Mouse (Mus musculus) limb, embryonic 14.5 days (tissue): ENCODE measurements around the gene Ankrd13a. TPM values are rescaled to one million over a fixed set of nuclear protein-coding genes. Genes with fewer than 3 reads are reported as not detected.

Experiments
- ATAC-seq: fragments of 200-750 bp; cut with Nextera tagmentation; 2 replicates; pipeline ENCODE4 v1.8.0; 2017; ENCODE audit warnings: low read depth, moderate number of reproducible peaks, moderate TSS enrichment; ENCODE audit not compliant: low FRiP score
- DNase-seq: peaks from one replicate; pipeline ENCODE4 v3.0.0-alpha.2; 2015; ENCODE audit warnings: low spot score
- H3K27ac ChIP-seq: fragments of 300-500 bp; sonication (generic); replicated peaks from 2 replicates; pipeline ENCODE4 v1.5.1; 2014; ENCODE audit warnings: low read depth, mild to moderate bottlenecking, low read length, moderate library complexity, mixed read lengths
- H3K27me3 ChIP-seq: fragments of 300-500 bp; sonication (generic); 2 replicates; pipeline ENCODE4 v1.6.1; 2014; ENCODE audit warnings: low read length, mixed read lengths; ENCODE audit not compliant: control insufficient read depth, insufficient read depth
- H3K36me3 ChIP-seq: fragments of 300-500 bp; sonication (generic); 2 replicates; pipeline ENCODE4 v1.6.1; 2014; ENCODE audit warnings: mild to moderate bottlenecking, low read length, moderate library complexity, mixed read lengths; ENCODE audit not compliant: control insufficient read depth, insufficient read depth
- H3K4me1 ChIP-seq: fragments of 300-500 bp; sonication (generic); 2 replicates; pipeline ENCODE4 v1.6.1; 2014; ENCODE audit warnings: antibody characterized with exemption, low read length, mixed read lengths; ENCODE audit not compliant: control insufficient read depth, insufficient read depth
- H3K4me2 ChIP-seq: fragments of 300-500 bp; sonication (generic); replicated peaks from 2 replicates; pipeline ENCODE4 v1.6.1; 2014; ENCODE audit warnings: low read depth, mild to moderate bottlenecking, low read length, moderate library complexity; ENCODE audit not compliant: severe bottlenecking
- H3K4me3 ChIP-seq: fragments of 300-500 bp; sonication (generic); replicated peaks from 2 replicates; pipeline ENCODE4 v1.5.1; 2014; ENCODE audit warnings: low read length
- H3K9ac ChIP-seq: fragments of 300-500 bp; sonication (generic); 2 replicates; pipeline ENCODE4 v1.6.1; 2014; ENCODE audit warnings: mild to moderate bottlenecking, low read depth, low read length, moderate library complexity; ENCODE audit not compliant: severe bottlenecking
- H3K9me3 ChIP-seq: fragments of 300-500 bp; sonication (generic); 2 replicates; pipeline ENCODE4 v1.6.1; 2016; ENCODE audit warnings: low read length; ENCODE audit not compliant: control insufficient read depth
- POLR2A ChIP-seq: fragments of 200-500 bp; IDR thresholded peaks from 2 replicates; pipeline ENCODE4 v1.8.0; 2012; ENCODE audit warnings: inconsistent platforms, mild to moderate bottlenecking, moderate library complexity, borderline replicate concordance; ENCODE audit not compliant: insufficient read depth, insufficient read length; ENCODE audit errors: extremely low read depth
- WGBS: fragments of 180-500 bp; shearing (Covaris S2); extraction: QIAGEN DNeasy Blood & Tissue Kit; methylation state at CpG from one replicate; pipeline ENCODE4 v1.1.7; 2014; 5-methylcytosine and 5-hydroxymethylcytosine counted together
- polyA plus RNA-seq, 2 experiments: library from polyadenylated mRNA; depleted of rRNA in 1 of 2; stranded (reverse) in 1 of 2; unstranded in 1 of 2; fragments of >200 nt; fragmentation: Nextera tagmentation in 1 of 2; extraction: Ambion mirVana in 1 of 2; gene quantifications; 2 replicates each; pipeline versions ENCODE4 v1.2.1 to v1.2.3; 2012 to 2014

Gene Ankrd13a
- polyA plus RNA-seq, 2 experiments = 51.6 to 67.6 TPM

DNA sequence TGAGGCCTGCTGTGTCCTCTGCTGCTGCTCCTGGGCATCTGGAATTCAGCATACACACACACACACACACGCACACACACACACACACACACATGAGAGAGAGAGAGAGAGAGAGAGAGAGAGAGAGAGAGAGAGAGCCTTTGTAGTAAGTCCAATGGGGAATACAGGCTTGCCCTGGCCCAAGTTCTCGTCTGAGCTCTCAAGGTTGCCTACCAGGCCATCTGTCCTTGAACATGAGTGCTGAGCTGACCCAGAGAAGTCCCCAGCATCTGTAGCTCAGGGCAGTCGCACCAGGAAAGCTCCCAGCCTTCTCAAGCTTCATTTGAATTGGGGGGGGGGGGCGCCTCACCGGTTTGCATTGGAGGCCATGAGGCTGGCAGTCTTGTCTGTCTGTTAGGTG lies 10.7 kb downstream of the Ankrd13a start:
- no peak for TF ChIP-seq POLR2A
- DNase-seq = no peak
- Histone ChIP-seq H3K9me3 (no peaks in the 10 kb centered on the region), H3K9ac (no peak overlapping the region), H3K4me3 (no peak overlapping the region), H3K4me1 (no peaks in the 10 kb centered on the region), H3K27ac (no peak overlapping the region), H3K4me2 (no peak overlapping the region), H3K27me3 (no peaks in the 10 kb centered on the region), H3K36me3 (peaks cover 32% of the 10 kb centered on the region)
- 71% methylated on average over 5 of the region's 5 CpGs for WGBS
- no peak for ATAC-seq

DNA sequence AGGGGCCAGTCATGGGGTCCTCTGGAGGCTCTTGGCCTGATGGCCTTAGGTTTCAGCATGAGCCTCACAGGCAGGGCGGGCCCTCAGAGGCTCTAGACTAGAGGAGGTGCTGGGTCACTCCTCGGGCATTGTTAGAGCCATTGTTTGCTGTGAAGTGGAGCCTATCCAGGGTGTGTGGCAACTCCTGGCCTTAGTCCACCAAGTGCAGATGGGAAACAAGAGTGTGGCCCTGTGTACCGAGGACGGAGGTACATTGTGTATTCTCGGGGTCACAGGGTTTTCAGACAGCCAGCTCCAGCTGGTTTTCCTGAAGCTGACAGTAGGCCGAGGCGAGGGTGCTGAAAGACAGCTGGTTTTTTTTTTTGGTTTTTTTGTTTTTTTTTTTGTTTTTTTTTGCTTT lies 18.8 kb downstream of the Ankrd13a start:
- Histone ChIP-seq H3K4me2 (no peak overlapping the region), H3K4me3 (no peak overlapping the region), H3K4me1 (peaks cover 5% of the 10 kb centered on the region; the same call in 1 of the 2 replicates), H3K9me3 (no peaks in the 10 kb centered on the region), H3K27me3 (no peaks in the 10 kb centered on the region), H3K27ac (no peak overlapping the region), H3K36me3 (peaks cover 70% of the 10 kb centered on the region), H3K9ac (no peak overlapping the region)
- ATAC-seq (no peak), DNase-seq (no peak)
- 91% methylated on average over 7 of the region's 7 CpGs for WGBS
- no peak for TF ChIP-seq POLR2A

DNA sequence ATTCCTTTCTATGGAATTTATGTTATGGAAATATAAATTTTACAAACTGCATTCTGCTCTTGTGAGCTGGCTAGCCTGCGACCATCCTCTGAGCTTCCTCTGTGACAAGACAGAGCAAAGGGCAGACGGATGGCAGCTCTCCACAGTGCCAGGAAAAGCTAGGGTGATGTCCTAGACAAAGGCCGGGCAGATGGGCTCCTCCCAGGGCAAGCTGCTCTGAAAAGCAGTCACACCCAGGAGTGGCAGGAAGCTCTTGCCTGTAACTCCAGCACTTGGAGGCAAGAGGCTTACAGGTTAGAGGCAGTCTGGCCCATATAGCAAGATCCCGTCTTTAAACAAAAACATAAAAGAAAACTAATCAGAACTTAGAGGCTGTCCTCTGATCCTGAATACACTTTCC lies 20.1 kb downstream of the Ankrd13a start:
- H3K27ac ChIP-seq = no peak overlapping the region
- H3K27me3 ChIP-seq = no peaks in the 10 kb centered on the region
- 75% methylated on average over 4 of the region's 4 CpGs for WGBS
- H3K4me3 ChIP-seq = no peak overlapping the region
- ATAC-seq (no peak), DNase-seq (no peak)
- H3K4me1 ChIP-seq = peaks cover 5% of the 10 kb centered on the region; the same call in 1 of the 2 replicates
- H3K9ac ChIP-seq = no peak overlapping the region
- H3K4me2 ChIP-seq = no peak overlapping the region
- TF ChIP-seq POLR2A = no peak
- H3K9me3 ChIP-seq = no peaks in the 10 kb centered on the region
- H3K36me3 ChIP-seq = peaks cover 69% of the 10 kb centered on the region

DNA sequence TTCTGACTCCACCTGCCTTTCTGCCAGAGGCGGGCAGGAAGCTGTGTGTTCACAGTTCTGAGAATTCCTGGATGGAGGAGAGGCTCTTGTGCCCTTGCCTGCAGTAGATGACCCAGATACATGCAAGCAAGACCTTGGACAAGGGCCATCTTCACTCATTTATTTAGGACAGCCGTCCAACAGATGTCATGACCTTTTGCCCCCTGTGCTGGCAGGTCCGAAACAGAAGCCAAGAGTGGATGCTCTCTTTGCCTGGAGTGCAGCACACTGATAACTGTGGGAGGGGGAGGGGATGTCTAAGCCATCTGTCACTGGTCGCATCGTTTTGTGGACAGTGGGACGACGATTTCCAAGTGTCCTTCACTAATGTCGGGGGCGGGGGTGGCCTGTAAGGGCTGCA lies 20.8 kb downstream of the Ankrd13a start:
- H3K4me3 ChIP-seq = no peak overlapping the region
- H3K9me3 ChIP-seq = no peaks in the 10 kb centered on the region
- H3K4me2 ChIP-seq = no peak overlapping the region
- ATAC-seq = no peak
- no peak for DNase-seq
- WGBS = 58% methylated on average over 9 of the region's 9 CpGs
- H3K27ac ChIP-seq = no peak overlapping the region
- TF ChIP-seq POLR2A = no peak
- H3K27me3 ChIP-seq = no peaks in the 10 kb centered on the region
- H3K4me1 ChIP-seq = peaks cover 5% of the 10 kb centered on the region; the same call in 1 of the 2 replicates
- peaks cover 73% of the 10 kb centered on the region for H3K36me3 ChIP-seq
- H3K9ac ChIP-seq = no peak overlapping the region

DNA sequence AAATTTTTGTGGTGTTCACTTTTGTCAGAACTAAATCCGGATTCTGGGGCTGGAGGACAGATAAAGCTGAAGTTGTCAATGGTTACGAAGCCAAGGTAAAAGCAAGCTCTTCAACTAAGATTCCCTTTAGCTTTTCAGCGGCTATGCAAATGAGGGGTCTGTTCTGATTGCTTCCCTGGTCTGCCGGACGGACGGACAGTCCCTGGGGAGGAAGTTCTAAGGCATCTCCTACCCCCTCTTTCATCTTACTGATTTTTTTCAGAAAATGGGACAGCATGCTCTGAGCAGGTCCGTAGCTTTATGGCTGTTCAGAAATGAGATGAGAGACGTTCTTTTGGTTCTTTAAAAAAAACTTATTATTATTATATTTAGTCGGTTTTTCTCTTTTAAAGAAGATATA lies 21.2 kb downstream of the Ankrd13a start:
- Histone ChIP-seq H3K27ac (no peak overlapping the region), H3K4me2 (no peak overlapping the region), H3K9me3 (no peaks in the 10 kb centered on the region), H3K4me3 (no peak overlapping the region), H3K4me1 (peaks cover 5% of the 10 kb centered on the region; the same call in 1 of the 2 replicates), H3K9ac (no peak overlapping the region), H3K27me3 (no peaks in the 10 kb centered on the region), H3K36me3 (peaks cover 77% of the 10 kb centered on the region)
- 76% methylated on average over 9 of the region's 9 CpGs for WGBS
- ATAC-seq (no peak), DNase-seq (no peak)
- TF ChIP-seq POLR2A = no peak

DNA sequence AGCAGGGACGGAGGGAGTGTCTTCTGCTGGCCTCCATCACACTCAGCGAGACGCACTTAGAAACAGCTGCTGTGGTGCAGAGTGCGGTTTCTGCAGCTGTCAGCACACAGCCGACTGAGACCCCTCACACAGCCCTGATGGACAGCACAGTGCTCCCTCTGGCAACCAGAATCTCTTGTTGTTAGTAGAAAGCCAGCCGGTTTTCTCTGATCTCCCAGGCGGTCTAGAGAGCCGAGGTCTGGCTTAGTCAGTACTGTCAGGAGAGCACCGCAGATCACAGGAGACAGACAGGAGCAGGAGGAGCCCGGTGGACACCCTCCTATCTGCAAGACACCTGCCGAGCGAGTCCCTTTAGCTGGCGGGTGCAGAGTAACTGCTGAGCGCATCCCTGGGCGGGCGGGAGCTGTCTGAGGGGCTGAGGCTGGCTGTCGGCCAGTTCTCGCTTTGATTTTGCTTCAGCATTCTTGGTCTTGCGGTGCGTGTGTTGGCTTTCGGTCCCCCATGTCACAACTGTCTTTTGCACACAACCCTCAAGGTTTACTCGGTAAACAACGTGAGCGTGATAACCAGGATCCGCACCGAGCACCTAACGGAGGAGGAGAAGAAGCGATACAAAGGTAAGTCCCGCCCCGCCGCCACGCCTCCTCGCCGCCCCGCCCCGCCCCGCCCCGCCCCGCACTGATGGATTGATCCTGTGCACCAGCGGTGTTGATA lies 22.0 kb downstream of the Ankrd13a start:
- TF ChIP-seq POLR2A = no peak
- peaks cover 76% of the 10 kb centered on the region for H3K36me3 ChIP-seq
- WGBS = 6% methylated on average over 33 of the region's 40 CpGs
- H3K27ac ChIP-seq = no peak overlapping the region
- no peaks in the 10 kb centered on the region for H3K27me3 ChIP-seq
- H3K9ac ChIP-seq = peak overlapping the region; percentile 6; the same call in 1 of the 2 replicates
- ATAC-seq (peak; percentile 76), DNase-seq (peak; percentile 59)
- peak overlapping the region; percentile 34 for H3K4me3 ChIP-seq
- H3K4me1 ChIP-seq = peaks cover 5% of the 10 kb centered on the region; the same call in 1 of the 2 replicates
- no peaks in the 10 kb centered on the region for H3K9me3 ChIP-seq
- peak overlapping the region; percentile 59 for H3K4me2 ChIP-seq
